Mouse (Mus musculus) liver, embryonic 14.5 days (tissue): ENCODE data around the gene A530016L24Rik. TPM values are rescaled to one million over a fixed set of nuclear protein-coding genes. Genes with fewer than 3 reads are reported as not detected.

Experiments
- ATAC-seq: fragments of 200-750 bp; cut with Nextera tagmentation; 2 replicates; pipeline ENCODE4 v1.8.0; 2017; ENCODE audit warnings: moderate number of reproducible peaks, mild to moderate bottlenecking, moderate library complexity; ENCODE audit not compliant: insufficient read depth
- DNase-seq, 3 experiments: peaks; one replicate each; pipeline ENCODE4 v3.0.0-alpha.2; 2012 to 2013; ENCODE audit warnings: low read depth in 3 of 3, low spot score in 3 of 3
- H3K27ac ChIP-seq: fragments of 300-500 bp; sonication (generic); 2 replicates; pipeline ENCODE4 v1.5.1; 2014; ENCODE audit warnings: moderate library complexity, mild to moderate bottlenecking, control low read depth, inconsistent platforms
- H3K27me3 ChIP-seq: fragments of 300-500 bp; sonication (generic); 2 replicates; pipeline ENCODE4 v1.6.1; 2014; ENCODE audit warnings: mild to moderate bottlenecking, low read length, moderate library complexity; ENCODE audit not compliant: control insufficient read depth, insufficient read depth
- H3K36me3 ChIP-seq: fragments of 300-500 bp; sonication (generic); replicated peaks from 2 replicates; pipeline ENCODE4 v1.6.1; 2014; ENCODE audit warnings: low read depth; ENCODE audit not compliant: control insufficient read depth, insufficient read depth
- H3K4me1 ChIP-seq, 2 experiments: fragments of 200-500 bp in 1 of 2; fragments of 300-500 bp in 1 of 2; sonication (generic) in 1 of 2; replicated peaks; 2 replicates each; pipeline ENCODE4 v1.6.1; 2012 to 2014; ENCODE audit warnings: antibody characterized with exemption in 1 of 2, inconsistent platforms in 1 of 2, low read length in 1 of 2; ENCODE audit not compliant: control insufficient read depth in 2 of 2, insufficient read depth in 2 of 2
- H3K4me2 ChIP-seq: fragments of 300-500 bp; sonication (generic); 2 replicates; pipeline ENCODE4 v1.6.1; 2014; ENCODE audit warnings: low read depth, mild to moderate bottlenecking, control low read depth, moderate library complexity
- H3K4me3 ChIP-seq, 2 experiments: fragments of 200-500 bp in 1 of 2; fragments of 300-500 bp in 1 of 2; sonication (generic) in 1 of 2; 2 replicates each; pipeline ENCODE4 v1.5.1; 2012 to 2014; ENCODE audit warnings: low read depth in 2 of 2, low read length in 2 of 2, mild to moderate bottlenecking in 2 of 2, control low read depth in 1 of 2, inconsistent platforms in 1 of 2, moderate library complexity in 1 of 2; ENCODE audit not compliant: insufficient read depth in 1 of 2
- H3K9ac ChIP-seq: fragments of 300-500 bp; sonication (generic); replicated peaks from 2 replicates; pipeline ENCODE4 v1.6.1; 2014; ENCODE audit warnings: mild to moderate bottlenecking, control low read depth, moderate library complexity
- H3K9me3 ChIP-seq: fragments of 300-500 bp; sonication (generic); 2 replicates; pipeline ENCODE4 v1.6.1; 2016; ENCODE audit warnings: low read length, mixed read lengths; ENCODE audit not compliant: control insufficient read depth
- CTCF ChIP-seq: IDR thresholded peaks from 2 replicates; pipeline ENCODE4 v1.5.1; 2016; ENCODE audit warnings: antibody characterized with exemption, low read depth, control low read depth
- EP300 ChIP-seq: IDR thresholded peaks from 2 replicates; pipeline ENCODE4 v1.6.1; 2016; ENCODE audit warnings: antibody characterized with exemption, low read depth
- WGBS: fragments of 180-500 bp; shearing (Covaris S2); extraction: QIAGEN DNeasy Blood & Tissue Kit; methylation state at CpG from one replicate; pipeline ENCODE4 v1.1.7; 2014; ENCODE audit not compliant: insufficient replicate concordance; 5-methylcytosine and 5-hydroxymethylcytosine counted together
- polyA plus RNA-seq, 2 experiments: library from polyadenylated mRNA; depleted of rRNA in 1 of 2; stranded (reverse) in 1 of 2; unstranded in 1 of 2; fragments of >200 nt; fragmentation: Nextera tagmentation in 1 of 2; extraction: Ambion mirVana in 1 of 2; gene quantifications; 2 replicates each; pipeline versions ENCODE4 v1.2.1 to v1.2.3; 2012 to 2014

Gene A530016L24Rik
- polyA plus RNA-seq (2012; rRNA removed) (0.02 and 0.04 TPM in 2 replicates), polyA plus RNA-seq (2014; fragmentation: Nextera tagmentation; extraction: Ambion mirVana) (0.06 and 0.09 TPM in 2 replicates)

- ATAC-seq (no peak), DNase-seq (no peak)
- H3K9me3 ChIP-seq, result no peaks in the 10 kb centered on the region
- H3K27ac ChIP-seq, result no peak within 1 kb of the TSS
- H3K36me3 ChIP-seq, result no peaks in the 10 kb centered on the region
- H3K4me1 ChIP-seq, result peaks cover 0 to 15% of the 10 kb centered on the region in 2 experiments; a peak in 2 of 4 replicates
- no peaks in the 10 kb centered on the region for H3K27me3 ChIP-seq
- no peak within 1 kb of the TSS for H3K9ac ChIP-seq
- 72% methylated on average over 8 of the region's 8 CpGs for WGBS
- H3K4me2 ChIP-seq, result no peak within 1 kb of the TSS
- TF ChIP-seq EP300, result no peak
- TF ChIP-seq CTCF, result no peak
- no peak within 1 kb of the TSS for H3K4me3 ChIP-seq
These were observed at the start of gene A530016L24Rik for GRCm38 (mm10) chr12:112489134-112489533. TSS of gene A530016L24Rik (plus strand) at chr12:112489448.

GRCm38 (mm10) chr12:112439993-112440392, 49.3 kb upstream of the A530016L24Rik start:
- 33% methylated on average over 1 of the region's 1 CpGs for WGBS
- TF ChIP-seq CTCF (no peak), EP300 (no peak)
- ATAC-seq, result no peak

GRCm38 (mm10) chr12:112449144-112449827, 40.0 kb upstream of the A530016L24Rik start:
- H3K36me3 ChIP-seq, result no peaks in the 10 kb centered on the region
- H3K4me2 ChIP-seq, result no peak overlapping the region
- no peaks in the 10 kb centered on the region for H3K27me3 ChIP-seq
- TF ChIP-seq EP300 (no peak), CTCF (no peak)
- H3K4me3 ChIP-seq, result no peak overlapping the region
- H3K9me3 ChIP-seq, result no peaks in the 10 kb centered on the region
- no peak overlapping the region for H3K9ac ChIP-seq
- ATAC-seq, result no peak
- no peak overlapping the region for H3K27ac ChIP-seq
- no peak for DNase-seq
- H3K4me1 ChIP-seq, result no peaks in the 10 kb centered on the region
- WGBS, result 52% methylated on average over 18 of the region's 18 CpGs

More at GRCm38 (mm10) chr12:112439993-112440392, 49.3 kb upstream of the A530016L24Rik start:
- no peak overlapping the region for H3K9ac ChIP-seq
- H3K4me3 ChIP-seq, result no peak overlapping the region
- no peaks in the 10 kb centered on the region for H3K36me3 ChIP-seq
- H3K27me3 ChIP-seq, result no peaks in the 10 kb centered on the region
- H3K9me3 ChIP-seq, result no peaks in the 10 kb centered on the region
- no peak for DNase-seq
- no peak overlapping the region for H3K27ac ChIP-seq
- no peaks in the 10 kb centered on the region for H3K4me1 ChIP-seq
- no peak overlapping the region for H3K4me2 ChIP-seq

- TF ChIP-seq EP300 (no peak), CTCF (no peak)
- WGBS, result 30% methylated on average over 8 of the region's 8 CpGs
- ATAC-seq (no peak), DNase-seq (no peak)
- Histone ChIP-seq H3K9me3 (no peaks in the 10 kb centered on the region), H3K4me1 (no peaks in the 10 kb centered on the region), H3K36me3 (no peaks in the 10 kb centered on the region), H3K27me3 (no peaks in the 10 kb centered on the region), H3K9ac (no peak overlapping the region), H3K27ac (no peak overlapping the region), H3K4me2 (no peak overlapping the region), H3K4me3 (no peak overlapping the region)
These were observed 39.4 kb upstream of the A530016L24Rik start for GRCm38 (mm10) chr12:112449828-112450180.

GRCm38 (mm10) chr12:112450883-112451282, 38.4 kb upstream of the A530016L24Rik start:
- Histone ChIP-seq H3K4me1 (no peaks in the 10 kb centered on the region), H3K9ac (no peak overlapping the region), H3K4me2 (no peak overlapping the region), H3K4me3 (no peak overlapping the region), H3K27ac (no peak overlapping the region), H3K36me3 (no peaks in the 10 kb centered on the region), H3K27me3 (no peaks in the 10 kb centered on the region), H3K9me3 (no peaks in the 10 kb centered on the region)
- 29% methylated on average over 6 of the region's 6 CpGs for WGBS
- DNase-seq (no peak), ATAC-seq (no peak)
- TF ChIP-seq EP300 (no peak), CTCF (peak; percentile 66)
